Mouse (Mus musculus) kidney, postnatal 10 days (tissue): Measurements from ENCODE around the gene Cfap57.
A peak's percentile ranks its signal among the peaks of the same experiment; 100 is the strongest.

Experiments used
- DNase-seq: peaks from one replicate; pipeline ENCODE4 v3.0.0; 2021; ENCODE audit warnings: mixed read lengths

The Cfap57 gene

DNA sequence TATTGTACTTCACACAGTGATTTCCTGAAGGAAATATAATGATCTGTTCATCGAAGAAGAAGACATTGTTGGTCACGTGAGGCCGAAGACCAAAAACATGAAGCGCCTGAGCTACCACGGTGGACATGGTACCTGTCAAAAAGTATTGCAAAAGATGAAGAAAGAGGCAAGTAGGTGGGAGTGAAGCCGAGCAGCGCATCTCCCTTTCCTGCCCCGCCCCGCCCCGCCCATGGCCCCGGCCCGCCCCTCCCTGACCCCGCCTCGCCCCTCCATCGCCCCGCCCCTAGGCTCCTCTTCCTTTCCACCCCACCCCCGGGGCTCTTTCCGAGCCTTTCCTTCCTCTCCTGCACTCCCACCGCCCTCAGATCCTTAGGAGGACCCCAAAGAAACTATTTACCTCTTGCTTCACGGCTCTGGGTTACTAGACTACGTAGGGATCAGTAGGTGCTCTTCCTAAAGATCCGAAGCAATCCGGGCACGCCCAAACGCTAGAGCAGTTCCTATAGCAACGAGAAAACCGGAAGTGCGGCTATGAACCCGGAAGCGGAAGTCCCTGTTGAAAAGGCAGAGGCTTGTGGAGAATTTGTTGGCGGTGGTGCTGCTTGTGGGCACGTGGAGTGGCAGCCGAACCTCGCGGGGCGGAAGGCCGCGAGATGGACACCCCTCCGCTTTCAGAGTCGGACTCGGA lies at the start of gene Cfap57, which contains the start of gene Ebna1bp2:
Cfap57 (minus strand) TSS at position 499 of the 688 bp plus-strand sequence.
Ebna1bp2 (plus strand) TSS at position 521 of the 688 bp plus-strand sequence.
- DNase-seq: peak; percentile 92

DNA sequence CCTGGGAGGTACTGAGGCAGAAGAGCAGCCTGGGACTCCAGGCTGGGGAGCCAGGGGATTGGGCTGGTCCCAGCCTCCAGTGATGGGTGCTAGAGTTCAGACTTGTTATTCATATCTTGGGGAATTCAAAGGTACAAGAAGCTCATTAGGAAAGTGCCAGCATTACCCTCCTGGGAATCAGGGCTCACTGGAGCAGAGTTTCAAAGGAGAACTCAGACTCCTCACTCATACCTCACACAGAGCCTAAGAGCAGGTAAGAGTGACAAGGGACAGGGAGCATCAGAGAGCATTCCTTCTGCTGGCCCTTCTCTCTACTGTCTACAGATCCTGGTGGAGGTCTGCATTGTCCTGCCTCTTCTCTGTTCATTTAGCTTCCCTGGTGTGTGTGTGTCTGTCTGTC lies 38.1 kb upstream of the Cfap57 start, which contains the start of gene Olfr62:
Olfr62 (plus strand) TSS at position 301 of the 400 bp plus-strand sequence.
- no peak for DNase-seq

DNA sequence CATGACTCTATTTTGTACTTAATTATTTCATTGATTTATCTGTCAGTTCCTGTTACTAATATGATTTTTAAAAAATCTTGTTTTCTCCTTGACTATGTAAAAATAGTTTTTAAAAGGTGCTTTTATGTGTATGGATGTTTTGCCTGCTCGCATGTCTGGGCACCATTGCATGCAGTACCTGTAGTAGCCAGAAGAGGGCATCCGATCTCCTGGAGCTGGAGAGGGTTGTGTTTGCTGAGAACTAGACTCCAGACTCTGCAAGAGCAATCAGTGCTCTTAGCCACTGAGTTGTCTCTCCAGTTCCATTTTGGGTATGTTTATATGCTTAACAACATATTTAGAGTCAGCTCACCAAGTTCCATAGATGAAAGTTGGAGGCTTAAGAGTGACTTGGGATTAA lies 24.7 kb upstream of the Cfap57 start:
- peak; percentile 68 for DNase-seq

DNA sequence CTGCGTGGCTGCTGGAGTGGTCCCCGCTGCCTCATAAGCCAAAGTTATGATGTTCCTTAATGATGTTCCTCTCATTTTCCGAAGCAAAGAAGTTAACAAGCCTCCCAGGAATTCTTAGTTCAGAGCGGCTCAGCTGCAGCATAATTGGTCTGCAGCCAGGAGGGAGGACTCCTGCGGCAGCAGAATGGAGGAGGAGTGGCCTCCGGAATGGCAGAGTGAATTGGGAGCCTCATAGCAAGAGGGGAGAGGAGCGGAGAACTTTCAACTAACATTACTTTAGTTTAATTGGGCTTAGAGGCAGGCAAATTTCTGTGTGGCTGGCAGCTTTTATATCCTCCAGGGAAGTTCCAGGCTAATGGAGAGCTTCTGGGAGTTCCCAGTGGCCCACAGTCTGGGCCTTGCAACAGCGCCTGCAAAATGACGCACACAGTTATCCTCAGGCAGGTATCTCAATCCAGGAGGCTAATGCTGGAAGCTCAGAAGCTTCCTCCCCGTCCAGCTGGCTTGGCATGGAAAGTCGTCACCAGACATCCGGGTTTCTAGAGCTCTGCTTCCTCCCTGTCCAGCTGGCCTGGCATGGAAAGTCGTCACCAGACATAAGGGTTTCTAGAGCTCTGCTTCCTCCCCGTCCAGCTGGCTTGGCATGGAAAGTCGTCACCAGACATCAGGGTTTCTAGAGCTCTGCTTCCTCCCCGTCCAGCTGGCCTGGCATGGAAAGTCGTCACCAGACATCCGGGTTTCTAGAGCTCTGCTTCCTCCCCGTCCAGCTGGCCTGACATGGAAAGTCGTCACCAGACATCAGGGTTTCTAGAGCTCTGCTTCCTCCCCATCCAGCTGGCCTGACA lies 22.0 kb upstream of the Cfap57 start:
- DNase-seq: peak; percentile 64

DNA sequence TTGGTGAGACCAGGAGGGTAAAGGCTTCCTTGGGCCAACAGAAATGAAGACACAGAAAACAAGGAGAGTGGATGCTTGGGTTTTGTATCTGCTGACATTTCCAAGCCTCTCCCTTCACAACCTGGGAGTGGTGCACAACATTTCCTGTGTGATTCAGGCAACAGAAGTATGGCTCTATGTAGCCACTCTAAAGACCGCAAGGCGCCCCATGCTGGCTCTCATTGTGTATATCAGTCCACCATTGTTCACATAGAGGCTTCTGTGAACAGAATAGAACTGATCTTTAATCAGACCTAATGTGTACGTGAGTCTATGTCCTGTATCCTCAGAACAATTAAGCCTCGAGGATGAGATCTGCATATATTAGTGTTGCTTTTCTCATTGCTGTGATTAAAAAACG lies 9.7 kb upstream of the Cfap57 start:
- DNase-seq: no peak

DNA sequence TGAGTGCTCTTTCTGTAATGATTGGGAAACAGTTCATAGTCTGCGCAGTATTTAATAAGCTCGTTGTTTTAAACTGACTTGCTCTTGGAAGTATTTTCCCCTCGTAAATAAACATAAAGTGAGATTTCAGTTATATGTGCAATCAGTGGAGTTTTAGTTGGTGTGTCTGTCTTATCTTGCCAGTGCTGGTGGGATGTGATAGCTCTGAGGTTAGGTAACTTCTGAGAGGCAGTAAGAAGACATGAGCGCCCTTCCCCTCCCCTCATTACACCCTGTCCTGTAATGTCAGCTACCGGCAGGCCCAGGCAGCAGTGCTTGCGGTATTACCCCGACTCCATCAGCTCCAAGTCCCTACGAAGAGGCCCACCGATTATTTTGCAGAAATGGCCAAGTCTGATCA lies 1.2 kb upstream of the Cfap57 start:
- DNase-seq: no peak

DNA sequence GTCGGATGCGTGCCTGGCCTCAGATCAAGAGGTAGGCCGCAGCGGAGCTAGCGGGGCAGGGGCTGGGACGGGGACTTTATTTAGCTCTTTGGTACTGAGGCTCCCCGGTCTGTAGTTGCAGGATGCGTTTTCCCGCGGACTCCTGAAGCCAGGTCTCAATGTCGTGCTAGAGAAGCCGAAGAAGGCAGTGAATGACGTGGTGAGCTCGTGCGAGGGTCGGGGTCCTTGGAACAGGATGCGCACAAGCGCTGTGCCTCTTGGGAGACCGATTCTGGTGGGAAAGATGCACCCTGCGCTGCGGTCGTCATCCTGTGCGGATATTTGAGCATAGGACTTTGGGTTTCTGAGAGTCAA lies 367 bp upstream of the Cfap57 start:
- DNase-seq: peak; percentile 48

DNA sequence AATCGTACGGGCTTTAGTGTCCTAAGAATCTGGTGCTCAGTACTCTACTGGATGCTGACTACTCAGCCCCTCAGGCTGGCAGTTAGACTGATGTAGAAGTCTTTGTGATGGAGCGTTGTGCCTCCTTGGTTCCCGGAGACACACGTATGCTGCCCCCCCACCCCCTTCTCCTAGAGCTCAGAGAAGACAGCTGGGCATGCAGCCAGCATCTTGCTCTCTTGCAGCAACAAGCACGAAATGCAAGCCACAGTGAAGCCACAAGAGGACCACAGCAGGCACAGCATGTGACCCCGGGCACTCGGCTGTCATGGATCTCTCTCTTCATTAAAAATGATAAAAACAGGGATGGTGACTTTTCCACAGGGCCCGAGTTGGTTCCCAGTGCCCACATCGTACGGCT lies 5.2 kb downstream of the Cfap57 start:
- no peak for DNase-seq

DNA sequence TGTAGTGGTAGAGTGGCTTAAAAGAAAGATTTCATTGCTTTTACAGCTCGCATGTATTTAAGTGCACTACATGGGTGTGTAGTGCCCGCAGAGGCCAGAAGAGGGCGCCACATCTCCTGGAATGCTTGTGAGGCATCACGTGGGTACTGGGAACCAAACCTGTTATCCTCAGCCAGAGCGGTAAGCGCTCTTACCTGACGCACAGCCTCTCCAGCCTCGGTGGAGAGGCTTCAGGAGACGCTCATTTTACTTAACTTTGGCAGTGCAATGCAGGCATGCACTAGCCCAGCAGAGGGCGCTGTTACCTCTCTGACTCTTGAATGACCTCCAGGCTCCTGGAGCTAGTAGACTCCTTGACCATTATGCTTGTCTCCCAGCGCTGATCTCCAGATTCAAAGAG lies 8.0 kb downstream of the Cfap57 start:
- peak; percentile 67 for DNase-seq

DNA sequence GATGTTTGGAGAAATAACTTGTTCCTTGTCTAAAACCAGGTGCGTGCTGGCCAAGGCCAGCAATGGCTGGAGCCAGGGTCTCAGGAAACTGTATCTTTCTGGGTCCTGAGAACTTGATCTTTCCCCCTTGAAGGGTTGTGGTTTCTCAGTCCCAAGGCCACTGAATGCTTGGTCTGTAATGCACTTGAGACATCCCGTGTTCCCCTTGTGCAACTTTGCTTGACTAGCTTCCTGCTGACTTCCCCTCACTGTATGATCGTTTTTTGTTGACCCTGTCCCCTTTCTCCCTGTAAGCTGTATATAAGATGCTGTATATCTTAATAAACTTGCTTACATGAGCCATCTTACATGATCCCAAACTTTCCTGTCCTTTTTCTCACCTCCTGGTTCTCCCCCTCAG lies 10.7 kb downstream of the Cfap57 start:
- no peak for DNase-seq

DNA sequence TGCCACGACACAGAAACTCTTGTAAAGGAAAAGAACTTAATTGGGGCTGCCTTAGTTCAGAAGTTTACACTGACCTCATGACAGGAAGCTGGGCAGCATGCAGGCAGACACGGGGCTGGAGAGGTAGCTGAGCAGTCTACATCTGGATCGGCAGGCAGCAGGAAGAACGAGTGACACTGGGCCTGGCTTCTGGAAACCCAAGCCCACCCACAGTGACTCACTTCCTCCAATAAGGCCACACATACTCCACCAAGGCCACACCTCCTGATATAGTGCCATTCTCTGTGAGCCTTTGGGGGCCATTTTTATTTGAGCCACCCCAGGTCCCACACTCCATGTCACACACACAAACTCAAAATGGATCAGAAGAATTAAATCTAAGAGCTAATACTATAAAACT lies 16.5 kb downstream of the Cfap57 start:
- no peak for DNase-seq

DNA sequence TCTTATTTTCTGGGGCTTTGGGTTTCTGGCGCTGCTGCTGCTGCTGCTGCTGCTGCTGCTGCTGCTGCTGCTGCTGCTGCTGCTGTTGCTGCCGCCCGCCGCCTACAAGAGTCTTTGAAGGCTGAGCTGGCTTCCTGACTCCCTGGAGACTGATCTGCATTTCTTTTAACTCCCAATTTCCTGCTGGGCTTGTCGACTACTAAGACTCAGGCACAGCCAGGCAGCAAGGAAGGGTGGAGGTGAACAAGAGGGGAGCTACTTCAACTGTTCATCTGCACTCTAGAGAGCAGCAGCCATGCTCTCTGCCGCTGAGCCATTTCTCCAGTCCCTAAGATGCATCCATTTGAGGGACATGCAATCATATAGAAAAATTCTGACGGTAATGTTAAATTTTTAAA lies 30.8 kb downstream of the Cfap57 start:
- no peak for DNase-seq

DNA sequence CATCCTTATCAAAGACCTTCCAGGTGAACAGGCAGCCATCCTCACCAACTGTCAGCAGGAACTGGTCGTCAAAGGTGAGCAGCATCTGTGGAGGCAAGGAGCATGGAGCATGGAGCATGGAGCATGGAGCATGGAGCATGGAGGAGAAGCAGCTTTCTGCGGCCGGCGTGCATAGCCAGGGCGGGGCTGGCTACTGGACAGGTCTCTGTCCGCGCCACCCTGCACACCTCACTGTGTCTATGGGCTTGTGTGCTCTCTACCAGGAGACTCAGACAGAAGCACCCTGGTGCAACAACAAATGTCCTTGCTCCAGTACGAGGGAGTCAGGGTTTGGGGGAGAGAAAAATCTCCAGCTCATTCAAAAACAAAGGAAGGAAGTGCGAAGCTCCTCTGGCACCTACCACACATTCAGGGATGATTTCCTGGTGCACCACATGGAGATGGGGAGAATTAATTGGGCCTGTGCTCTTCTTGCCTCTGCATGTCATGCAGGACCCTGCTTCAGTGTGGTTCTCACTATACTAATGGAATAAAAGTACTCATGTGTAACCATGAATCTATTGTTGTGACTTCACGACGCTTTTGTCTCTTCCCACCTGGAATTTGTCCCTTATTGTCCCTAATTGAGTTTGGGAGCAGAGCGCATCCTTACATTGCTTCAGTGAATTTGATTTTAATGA lies 31.4 kb downstream of the Cfap57 start:
- DNase-seq: no peak

DNA sequence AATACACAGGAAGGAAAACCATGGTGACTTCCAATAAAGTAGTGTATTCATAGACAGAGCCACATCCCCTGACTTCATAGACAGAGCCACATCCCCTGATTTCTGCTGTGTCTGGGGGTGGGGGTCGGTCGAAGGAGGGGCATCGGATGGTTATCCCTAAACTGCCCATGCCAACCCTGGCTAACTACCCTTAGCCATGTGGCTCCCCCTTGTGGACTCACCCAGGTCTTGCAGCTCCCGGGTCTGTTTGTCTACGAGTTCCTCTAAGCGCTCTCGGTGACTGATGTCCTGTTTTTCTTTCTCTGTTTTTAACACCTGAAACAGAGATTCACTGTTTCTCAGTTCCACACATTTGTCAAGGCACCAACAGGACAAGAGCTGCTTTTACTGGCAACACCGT lies 37.9 kb downstream of the Cfap57 start:
- DNase-seq: no peak

DNA sequence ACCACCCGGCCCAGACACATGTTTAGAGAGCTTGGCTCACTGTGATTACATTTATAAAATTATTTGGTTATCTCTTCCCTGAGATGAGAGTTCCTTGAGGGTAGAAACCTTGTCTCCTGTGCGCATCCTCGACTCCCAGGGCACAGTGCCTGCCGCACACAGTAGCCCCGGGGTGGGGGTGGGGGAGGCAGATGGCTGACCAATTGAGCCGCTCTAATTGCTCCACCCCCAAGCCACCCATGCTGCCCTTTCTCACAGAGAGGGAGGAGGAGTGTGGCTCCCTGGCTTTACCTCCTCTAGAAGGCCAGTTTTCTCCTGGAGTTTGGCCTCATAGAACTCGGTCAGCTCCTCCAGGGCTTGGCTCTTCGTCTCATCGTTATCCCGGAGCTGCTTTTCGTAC lies 39.1 kb downstream of the Cfap57 start:
- DNase-seq: no peak

DNA sequence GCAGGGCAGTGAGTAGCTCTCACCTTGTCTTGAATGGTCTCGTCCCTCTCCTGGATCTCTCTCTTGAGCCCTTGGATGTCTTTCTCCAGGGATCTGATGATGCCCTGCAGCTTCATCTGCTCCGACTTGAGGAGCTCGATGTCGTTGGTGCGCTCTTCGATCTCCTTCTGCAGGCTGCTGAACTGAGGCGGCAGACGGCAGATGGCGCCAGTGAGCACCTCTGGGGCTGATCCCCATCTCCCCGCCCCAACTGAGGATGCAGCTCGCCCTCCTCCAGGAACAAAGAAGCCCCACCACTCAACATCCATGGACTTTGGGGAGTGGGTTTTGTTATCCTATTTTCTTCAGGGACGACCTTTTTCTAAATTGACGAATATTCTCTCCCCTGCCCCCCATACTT lies 41.3 kb downstream of the Cfap57 start:
- peak; percentile 64 for DNase-seq

DNA sequence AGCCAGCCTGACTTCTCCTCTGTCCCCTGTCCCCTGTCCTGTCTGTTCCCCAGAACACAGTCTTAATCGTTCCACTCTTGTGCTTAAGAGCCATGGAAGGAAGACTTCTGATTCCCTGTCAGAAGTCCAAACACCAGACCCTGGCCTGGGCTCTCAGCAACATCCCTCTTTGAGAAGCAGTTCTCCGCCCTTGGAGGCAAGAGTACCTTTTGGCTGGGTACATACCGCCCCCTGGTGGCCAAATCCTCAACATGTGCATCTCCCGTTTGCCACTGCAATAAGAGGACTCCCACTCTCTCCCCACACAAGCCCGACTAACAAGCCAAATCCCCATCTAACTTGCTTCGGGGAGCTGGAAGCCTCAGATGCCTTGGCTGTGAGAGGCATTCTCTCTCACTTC lies 44.5 kb downstream of the Cfap57 start:
- DNase-seq: peak; percentile 92

DNA sequence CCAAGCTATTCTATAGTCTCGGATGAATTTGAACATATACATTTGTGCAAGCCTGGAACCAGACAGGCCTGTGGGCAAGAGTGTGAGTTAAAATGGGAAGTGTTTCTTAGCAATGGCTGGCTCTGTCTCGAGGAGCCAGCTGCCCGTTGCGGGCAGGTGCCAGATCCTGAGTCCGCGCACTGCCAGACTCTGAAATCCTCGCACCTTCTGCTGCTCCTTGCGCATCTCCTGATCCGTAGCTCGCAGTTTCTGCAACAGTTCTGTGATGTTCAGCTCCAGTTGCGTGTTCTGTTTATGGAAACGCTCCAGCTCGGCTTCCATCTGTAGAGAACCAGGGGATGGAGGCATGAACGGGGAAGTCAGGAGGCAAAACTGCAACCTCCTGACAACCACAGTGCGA lies 49.1 kb downstream of the Cfap57 start:
- no peak for DNase-seq

DNA sequence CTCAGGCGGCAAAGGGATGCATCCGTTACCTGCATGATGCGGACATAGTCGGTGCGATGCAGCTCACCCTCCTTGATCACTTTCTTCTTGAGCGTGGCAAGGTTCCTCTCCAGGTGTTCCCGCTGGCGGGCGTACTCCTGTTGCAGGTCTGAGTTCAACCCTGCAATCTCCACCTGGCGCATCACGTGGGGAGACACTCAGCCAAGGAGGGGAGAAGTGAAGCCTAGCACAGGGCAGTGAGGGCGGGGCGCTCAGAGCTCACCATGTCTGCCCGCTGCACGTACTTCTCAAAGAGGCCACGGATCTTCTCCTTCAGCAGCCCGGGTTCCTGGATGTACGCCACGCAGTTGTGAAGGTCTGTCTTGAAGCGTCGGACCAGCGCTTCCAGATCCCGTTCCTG lies 51.3 kb downstream of the Cfap57 start:
- DNase-seq: no peak

DNA sequence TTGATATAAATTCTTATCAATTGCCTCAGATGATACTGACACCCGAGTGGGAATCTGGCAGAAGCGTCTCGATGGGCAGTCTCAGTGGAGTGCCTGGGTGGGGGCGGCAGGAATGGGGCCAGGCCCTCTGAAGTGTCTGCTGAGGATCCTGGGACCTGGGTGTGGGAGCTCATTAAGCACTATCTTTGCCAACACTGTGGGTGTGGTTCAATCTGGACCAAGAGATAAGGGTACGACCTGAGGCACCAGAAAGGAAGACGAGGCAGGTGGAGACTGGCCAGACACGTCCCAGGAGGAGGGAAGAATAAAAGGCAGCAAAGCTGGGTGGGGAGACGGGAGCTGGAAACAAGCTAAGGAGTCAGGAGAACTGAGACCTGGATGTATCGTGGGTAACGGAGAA lies 51.9 kb downstream of the Cfap57 start:
- DNase-seq: no peak

DNA sequence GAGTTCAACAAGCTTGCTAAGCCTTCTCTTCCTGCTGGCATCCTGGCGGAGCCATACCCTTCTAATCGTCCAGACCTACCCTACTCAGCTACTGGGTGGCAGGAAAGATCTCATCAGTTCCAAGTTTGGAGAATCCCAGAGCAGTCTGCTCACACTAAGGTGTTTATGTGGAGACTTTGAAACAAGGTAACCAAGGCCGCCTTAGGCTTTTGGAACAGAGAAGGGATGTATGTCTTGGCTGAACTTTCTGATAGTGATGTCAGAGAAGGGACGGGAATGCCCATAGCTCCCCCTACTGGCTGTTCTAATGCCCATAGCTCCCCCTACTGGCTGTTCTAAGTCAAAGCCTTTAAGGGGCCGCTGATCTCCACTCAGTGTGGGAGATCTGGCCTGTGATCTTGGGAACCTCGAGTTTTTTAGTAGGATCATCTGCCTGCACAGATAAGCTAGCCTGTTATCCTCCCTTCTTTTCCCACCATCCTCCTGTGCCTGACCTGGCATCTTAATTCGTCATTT lies 54.4 kb downstream of the Cfap57 start:
- DNase-seq: peak; percentile 67

DNA sequence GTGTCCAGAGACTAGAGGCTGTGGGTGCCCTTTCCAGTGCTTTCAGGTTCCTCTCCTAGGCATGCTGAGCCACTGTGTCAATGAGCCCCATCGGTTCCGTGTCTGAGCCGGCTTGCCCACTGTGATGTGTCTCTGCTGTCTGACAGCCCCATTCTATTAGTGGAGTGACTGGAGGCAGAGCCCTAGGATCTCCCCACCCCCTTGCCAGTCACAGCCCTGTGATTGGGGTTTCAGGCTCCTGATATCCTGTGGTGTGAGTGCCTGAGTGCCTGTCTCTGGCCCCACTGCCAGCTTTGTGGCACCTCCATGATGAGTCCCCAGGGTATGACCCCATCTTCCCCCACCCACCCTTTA lies 55.7 kb downstream of the Cfap57 start:
- no peak for DNase-seq

DNA sequence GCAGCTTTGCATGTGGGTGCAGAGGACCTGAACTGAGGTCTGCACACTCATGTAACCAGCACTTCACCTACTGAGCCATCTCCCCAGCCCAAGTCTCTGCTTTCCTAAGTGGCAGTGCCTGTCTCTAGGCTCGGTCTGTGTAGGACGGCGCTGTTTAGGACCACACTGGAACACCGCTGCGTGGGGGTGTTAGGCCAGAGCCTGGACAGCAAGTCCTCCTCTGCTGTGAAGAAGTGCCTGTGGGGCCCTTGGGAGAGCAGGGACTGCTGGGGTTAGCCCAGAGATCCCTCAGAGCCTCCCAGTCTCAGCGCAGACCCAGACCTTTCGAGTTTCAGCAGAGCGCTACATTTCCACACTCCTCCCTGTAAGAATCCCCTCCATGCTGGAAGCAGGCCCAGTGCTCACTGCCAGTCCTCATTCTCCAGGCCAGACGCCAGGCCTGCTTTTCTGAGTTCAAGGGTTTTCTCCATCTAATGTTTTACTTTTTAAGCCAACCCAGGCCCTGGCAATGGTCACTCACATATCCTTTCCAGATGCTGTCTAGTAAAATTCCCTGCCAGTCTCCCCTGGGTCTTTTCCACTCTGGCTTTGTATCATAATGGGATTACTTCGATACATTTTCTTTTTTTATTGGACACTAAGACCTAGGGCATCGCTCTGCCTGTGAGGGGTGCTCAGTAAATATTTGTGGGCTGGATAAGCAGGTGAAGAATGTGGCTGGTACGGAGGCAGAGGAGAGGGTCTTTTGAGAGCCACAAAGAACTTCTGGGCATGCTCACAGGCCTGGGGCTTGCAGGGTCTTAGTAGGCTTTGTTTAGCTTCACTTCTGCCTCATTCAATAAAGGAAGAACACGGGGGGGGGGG lies 56.3 kb downstream of the Cfap57 start:
- DNase-seq: no peak
